Mouse (Mus musculus) C2C12 (cell line): ENCODE data around the gene Tgm5.
"Not testable (repeated sequence)": the region's sequence is repeated elsewhere in the genome, so short reads cannot be mapped to it uniquely, and the experiment has no call there.

Experiments used
- CEBPB ChIP-seq: IDR thresholded peaks from one replicate; pipeline ENCODE4 v1.6.1; 2011; ENCODE audit warnings: low read depth, mild to moderate bottlenecking, control low read depth, moderate library complexity
- CTCF ChIP-seq: IDR thresholded peaks from one replicate; pipeline ENCODE4 v1.5.1; 2011; ENCODE audit not compliant: control insufficient read depth, insufficient read depth, insufficient read length
- FOSL1 ChIP-seq: IDR thresholded peaks from one replicate; pipeline ENCODE4 v1.8.0; 2011; ENCODE audit warnings: mild to moderate bottlenecking, low read length; ENCODE audit not compliant: poor library complexity, insufficient read depth, severe bottlenecking
- MAX ChIP-seq: IDR thresholded peaks from one replicate; pipeline ENCODE4 v1.6.1; 2011; ENCODE audit warnings: mild to moderate bottlenecking, control low read depth
- MYOD1 ChIP-seq: IDR thresholded peaks from one replicate; pipeline ENCODE4 v1.6.1; 2011; ENCODE audit warnings: low read depth; ENCODE audit not compliant: control insufficient read depth, insufficient read length
- USF1 ChIP-seq: IDR thresholded peaks from one replicate; pipeline ENCODE4 v1.6.1; 2011; ENCODE audit warnings: low read depth, mild to moderate bottlenecking, control low read depth, moderate library complexity

GRCm38 (mm10) chr2:120996607-120997006, 89.0 kb downstream of the Tgm5 start:
- TF ChIP-seq CTCF, FOSL1, MYOD1, MAX, USF1, CEBPB: not testable (repeated sequence)
